Mouse (Mus musculus) limb, embryonic 14.5 days (tissue): ENCODE results near the gene Sox5. TPM values are rescaled to one million over a fixed set of nuclear protein-coding genes. Genes with fewer than 3 reads are reported as not detected.

Experiments used
- ATAC-seq: fragments of 200-750 bp; cut with Nextera tagmentation; 2 replicates; pipeline ENCODE4 v1.8.0; 2017; ENCODE audit warnings: low read depth, moderate number of reproducible peaks, moderate TSS enrichment; ENCODE audit not compliant: low FRiP score
- DNase-seq: peaks from one replicate; pipeline ENCODE4 v3.0.0-alpha.2; 2015; ENCODE audit warnings: low spot score
- H3K27ac ChIP-seq: fragments of 300-500 bp; sonication (generic); replicated peaks from 2 replicates; pipeline ENCODE4 v1.5.1; 2014; ENCODE audit warnings: low read depth, mild to moderate bottlenecking, low read length, moderate library complexity, mixed read lengths
- H3K27me3 ChIP-seq: fragments of 300-500 bp; sonication (generic); 2 replicates; pipeline ENCODE4 v1.6.1; 2014; ENCODE audit warnings: low read length, mixed read lengths; ENCODE audit not compliant: control insufficient read depth, insufficient read depth
- H3K36me3 ChIP-seq: fragments of 300-500 bp; sonication (generic); 2 replicates; pipeline ENCODE4 v1.6.1; 2014; ENCODE audit warnings: mild to moderate bottlenecking, low read length, moderate library complexity, mixed read lengths; ENCODE audit not compliant: control insufficient read depth, insufficient read depth
- H3K4me1 ChIP-seq: fragments of 300-500 bp; sonication (generic); 2 replicates; pipeline ENCODE4 v1.6.1; 2014; ENCODE audit warnings: antibody characterized with exemption, low read length, mixed read lengths; ENCODE audit not compliant: control insufficient read depth, insufficient read depth
- H3K4me2 ChIP-seq: fragments of 300-500 bp; sonication (generic); replicated peaks from 2 replicates; pipeline ENCODE4 v1.6.1; 2014; ENCODE audit warnings: low read depth, mild to moderate bottlenecking, low read length, moderate library complexity; ENCODE audit not compliant: severe bottlenecking
- H3K4me3 ChIP-seq: fragments of 300-500 bp; sonication (generic); replicated peaks from 2 replicates; pipeline ENCODE4 v1.5.1; 2014; ENCODE audit warnings: low read length
- H3K9ac ChIP-seq: fragments of 300-500 bp; sonication (generic); 2 replicates; pipeline ENCODE4 v1.6.1; 2014; ENCODE audit warnings: mild to moderate bottlenecking, low read depth, low read length, moderate library complexity; ENCODE audit not compliant: severe bottlenecking
- H3K9me3 ChIP-seq: fragments of 300-500 bp; sonication (generic); 2 replicates; pipeline ENCODE4 v1.6.1; 2016; ENCODE audit warnings: low read length; ENCODE audit not compliant: control insufficient read depth
- POLR2A ChIP-seq: fragments of 200-500 bp; IDR thresholded peaks from 2 replicates; pipeline ENCODE4 v1.8.0; 2012; ENCODE audit warnings: inconsistent platforms, mild to moderate bottlenecking, moderate library complexity, borderline replicate concordance; ENCODE audit not compliant: insufficient read depth, insufficient read length; ENCODE audit errors: extremely low read depth
- WGBS: fragments of 180-500 bp; shearing (Covaris S2); extraction: QIAGEN DNeasy Blood & Tissue Kit; methylation state at CpG from one replicate; pipeline ENCODE4 v1.1.7; 2014; 5-methylcytosine and 5-hydroxymethylcytosine counted together
- polyA plus RNA-seq, 2 experiments: library from polyadenylated mRNA; depleted of rRNA in 1 of 2; stranded (reverse) in 1 of 2; unstranded in 1 of 2; fragments of >200 nt; fragmentation: Nextera tagmentation in 1 of 2; extraction: Ambion mirVana in 1 of 2; gene quantifications; 2 replicates each; pipeline versions ENCODE4 v1.2.1 to v1.2.3; 2012 to 2014

Gene Sox5
- polyA plus RNA-seq, 2 experiments, result 20.6 to 32.8 TPM

GRCm38 (mm10) chr6:144176674-144177073, 605.1 kb downstream of the Sox5 start:
- ATAC-seq, result no peak
- Histone ChIP-seq H3K36me3 (no peaks in the 10 kb centered on the region), H3K4me1 (peaks cover 14% of the 10 kb centered on the region), H3K4me3 (no peak overlapping the region), H3K4me2 (no peak overlapping the region), H3K27ac (no peak overlapping the region), H3K27me3 (no peaks in the 10 kb centered on the region), H3K9ac (no peak overlapping the region), H3K9me3 (no peaks in the 10 kb centered on the region)
- no peak for DNase-seq
- WGBS, result 84% methylated on average over 5 of the region's 5 CpGs
- TF ChIP-seq POLR2A, result no peak

- ATAC-seq (no peak), DNase-seq (no peak)
- no peak for TF ChIP-seq POLR2A
- Histone ChIP-seq H3K4me1 (peaks cover 9% of the 10 kb centered on the region), H3K9me3 (no peaks in the 10 kb centered on the region), H3K27ac (no peak overlapping the region), H3K27me3 (no peaks in the 10 kb centered on the region), H3K4me2 (no peak overlapping the region), H3K36me3 (no peaks in the 10 kb centered on the region), H3K4me3 (no peak overlapping the region), H3K9ac (no peak overlapping the region)
- 91% methylated on average over 3 of the region's 3 CpGs for WGBS
Observed at GRCm38 (mm10) chr6:144175590-144175989, 606.2 kb downstream of the Sox5 start.

GRCm38 (mm10) chr6:144170541-144170940, 611.2 kb downstream of the Sox5 start:
- H3K4me2 ChIP-seq, result no peak overlapping the region
- H3K9me3 ChIP-seq, result no peaks in the 10 kb centered on the region
- no peak overlapping the region for H3K9ac ChIP-seq
- 76% methylated on average over 4 of the region's 4 CpGs for WGBS
- TF ChIP-seq POLR2A, result no peak
- H3K27me3 ChIP-seq, result no peaks in the 10 kb centered on the region
- H3K36me3 ChIP-seq, result no peaks in the 10 kb centered on the region
- H3K27ac ChIP-seq, result no peak overlapping the region
- ATAC-seq (no peak), DNase-seq (no peak)
- peaks cover 20% of the 10 kb centered on the region for H3K4me1 ChIP-seq
- no peak overlapping the region for H3K4me3 ChIP-seq

GRCm38 (mm10) chr6:144169791-144170190, 612.0 kb downstream of the Sox5 start:
- H3K4me3 ChIP-seq, result no peak overlapping the region
- H3K36me3 ChIP-seq, result no peaks in the 10 kb centered on the region
- H3K9me3 ChIP-seq, result no peaks in the 10 kb centered on the region
- ATAC-seq (no peak), DNase-seq (no peak)
- no peak overlapping the region for H3K4me2 ChIP-seq
- WGBS, result 58% methylated on average over 4 of the region's 4 CpGs
- H3K27me3 ChIP-seq, result no peaks in the 10 kb centered on the region
- no peak for TF ChIP-seq POLR2A
- no peak overlapping the region for H3K9ac ChIP-seq
- peaks cover 21% of the 10 kb centered on the region for H3K4me1 ChIP-seq
- H3K27ac ChIP-seq, result no peak overlapping the region

GRCm38 (mm10) chr6:144168696-144169476, 612.9 kb downstream of the Sox5 start:
- H3K36me3 ChIP-seq, result no peaks in the 10 kb centered on the region
- ATAC-seq (0 out of 2 replicates have a peak, but pooled peaks have one; percentile 34), DNase-seq (no peak)
- no peak overlapping the region for H3K27ac ChIP-seq
- TF ChIP-seq POLR2A, result no peak
- H3K4me3 ChIP-seq, result no peak overlapping the region
- no peak overlapping the region for H3K9ac ChIP-seq
- H3K9me3 ChIP-seq, result no peaks in the 10 kb centered on the region
- no peaks in the 10 kb centered on the region for H3K27me3 ChIP-seq
- no peak overlapping the region for H3K4me2 ChIP-seq
- WGBS, result 75% methylated on average over 12 of the region's 12 CpGs
- H3K4me1 ChIP-seq, result peaks cover 21% of the 10 kb centered on the region
